Comparison of ENCODE assay signal across 21 mouse cellular contexts in genomic region chr11:27184035-27184434, GRCm38 (mm10).
DNase-seq lines count a peak whose midpoint lies in the region; ATAC-seq and TF ChIP-seq lines count a peak whose summit lies in the region.
"Had no signal": no experiment of that assay in that cellular context is flagged by ENCODE, and none has a peak within 500 bp of the region (broad histone marks: within the 10 kb centered on the region; RNA-seq: fewer than 3 reads in every experiment).

No protein-coding gene starts in this region.

- no peaks in the 10 kb centered on the region for H3K27me3 ChIP-seq in hindbrain, postnatal 0 days (ENCODE audit: insufficient read depth, low read length)
- H3K27me3 ChIP-seq in hindbrain, embryonic 13.5 days, result no peaks in the 10 kb centered on the region
- no peaks in the 10 kb centered on the region for H3K27me3 ChIP-seq in midbrain, embryonic 14.5 days (ENCODE audit: control insufficient read depth, insufficient read depth, low read length)
- H3K27me3 ChIP-seq in midbrain, embryonic 11.5 days (ENCODE audit: control insufficient read depth, insufficient read depth, low read length), result no peaks in the 10 kb centered on the region
- H3K27me3 ChIP-seq in CH12.LX (replicated peaks), result no peaks in the 10 kb centered on the region
- H3K27me3 ChIP-seq: hindbrain, embryonic 12.5 days; intestine, embryonic 15.5 days had no signal

- no peak overlapping the region for H3K9ac ChIP-seq in hindbrain, postnatal 0 days (replicated peaks; ENCODE audit: low read length)
- no peak overlapping the region for H3K9ac ChIP-seq in hindbrain, embryonic 13.5 days
- H3K9ac ChIP-seq in midbrain, embryonic 14.5 days (replicated peaks; ENCODE audit: low read length), result no peak overlapping the region
- no peak overlapping the region for H3K9ac ChIP-seq in midbrain, embryonic 11.5 days (ENCODE audit: low read length)
- no peak overlapping the region for H3K9ac ChIP-seq in CH12.LX (ENCODE audit: insufficient read depth, low read depth)
- H3K9ac ChIP-seq: hindbrain, embryonic 12.5 days; intestine, embryonic 15.5 days had no signal

- no peak for ATAC-seq in hindbrain, postnatal 0 days
- no peak for ATAC-seq in hindbrain, embryonic 13.5 days (ENCODE audit: low FRiP score)
- no peak for ATAC-seq in midbrain, embryonic 14.5 days (ENCODE audit: low FRiP score, low TSS enrichment)
- ATAC-seq in midbrain, embryonic 11.5 days (ENCODE audit: low FRiP score), result no peak
- ATAC-seq: CD4-positive, CD25-positive, alpha-beta regulatory T cell, adult 4 months; forebrain, embryonic 16.5 days; intestine, embryonic 15.5 days had no signal

- H3K36me3 ChIP-seq in hindbrain, postnatal 0 days (ENCODE audit: insufficient read depth, low read length), result no peaks in the 10 kb centered on the region
- no peaks in the 10 kb centered on the region for H3K36me3 ChIP-seq in hindbrain, embryonic 13.5 days
- no peaks in the 10 kb centered on the region for H3K36me3 ChIP-seq in midbrain, embryonic 14.5 days (ENCODE audit: control insufficient read depth, insufficient read depth, low read length)
- no peaks in the 10 kb centered on the region for H3K36me3 ChIP-seq in midbrain, embryonic 11.5 days (ENCODE audit: control insufficient read depth, insufficient read depth, low read length)
- H3K36me3 ChIP-seq in CH12.LX (replicated peaks in 1 of 2; ENCODE audit: control insufficient read depth in 1 of 2, insufficient read depth in 1 of 2, low read length in 1 of 2), result no peaks in the 10 kb centered on the region
- H3K36me3 ChIP-seq: heart, embryonic 10.5 days; hindbrain, embryonic 12.5 days; intestine, embryonic 15.5 days had no signal

- no peaks in the 10 kb centered on the region for H3K4me1 ChIP-seq in hindbrain, postnatal 0 days (ENCODE audit: insufficient read depth, low read length)
- H3K4me1 ChIP-seq in hindbrain, embryonic 13.5 days (replicated peaks), result no peaks in the 10 kb centered on the region
- H3K4me1 ChIP-seq in midbrain, embryonic 14.5 days (ENCODE audit: control insufficient read depth, insufficient read depth, low read length), result no peaks in the 10 kb centered on the region
- H3K4me1 ChIP-seq in midbrain, embryonic 11.5 days (ENCODE audit: control insufficient read depth, insufficient read depth, low read length), result no peaks in the 10 kb centered on the region
- H3K4me1 ChIP-seq in CH12.LX (ENCODE audit: control insufficient read depth in 1 of 2, insufficient read depth in 2 of 2), result peaks cover 0 to 4% of the 10 kb centered on the region in 2 experiments; a peak in 2 of 4 replicates
- H3K4me1 ChIP-seq: heart, embryonic 10.5 days; hindbrain, embryonic 12.5 days; intestine, embryonic 15.5 days had no signal

- TF ChIP-seq CTCF in hindbrain, postnatal 0 days (IDR thresholded peaks at IDR 0.05; ENCODE audit: low read depth), result peak; percentile 11; the same call in 1 of the 2 replicates
- TF ChIP-seq CTCF in CH12.LX (conservative IDR thresholded peaks at IDR 0.05 in 1 of 2, IDR thresholded peaks at IDR 0.05 in 1 of 2; ENCODE audit: low read depth in 2 of 2, low read length in 2 of 2), result peak in 1 of 2 experiments; percentile 60; a peak in 2 of 4 replicates
- TF ChIP-seq CTCF in brain, embryonic 14.5 days (IDR thresholded peaks at IDR 0.05; ENCODE audit: borderline replicate concordance, extremely low read depth, insufficient read depth, insufficient read length), result no peak

- 58% methylated on average over 2 of the region's 2 CpGs for WGBS in hindbrain, postnatal 0 days
- WGBS in hindbrain, embryonic 13.5 days, result 80% methylated on average over 2 of the region's 2 CpGs
- 81% methylated on average over 2 of the region's 2 CpGs for WGBS in midbrain, embryonic 14.5 days
- 87% methylated on average over 2 of the region's 2 CpGs for WGBS in midbrain, embryonic 11.5 days

- no peak overlapping the region for H3K4me3 ChIP-seq in hindbrain, postnatal 0 days (ENCODE audit: low read length)
- H3K4me3 ChIP-seq in hindbrain, embryonic 13.5 days, result no peak overlapping the region
- H3K4me3 ChIP-seq in midbrain, embryonic 14.5 days (replicated peaks; ENCODE audit: low read depth, low read length), result no peak overlapping the region
- no peak overlapping the region for H3K4me3 ChIP-seq in midbrain, embryonic 11.5 days (ENCODE audit: low read depth, low read length)
- H3K4me3 ChIP-seq in CH12.LX (replicated peaks in 1 of 3; ENCODE audit: low read depth in 2 of 3, low read length in 2 of 3, poor library complexity in 1 of 3), result no peak overlapping the region
- H3K4me3 ChIP-seq: heart, embryonic 10.5 days; hindbrain, embryonic 12.5 days; intestine, embryonic 15.5 days had no signal

- TF ChIP-seq RAD21 in CH12.LX (IDR thresholded peaks at IDR 0.05; ENCODE audit: low read depth, low read length), result peak; percentile 65

- no peak overlapping the region for H3K27ac ChIP-seq in hindbrain, postnatal 0 days
- no peak overlapping the region for H3K27ac ChIP-seq in hindbrain, embryonic 13.5 days
- no peak overlapping the region for H3K27ac ChIP-seq in midbrain, embryonic 14.5 days (replicated peaks; ENCODE audit: low read depth, low read length)
- H3K27ac ChIP-seq in midbrain, embryonic 11.5 days (ENCODE audit: low read depth, low read length), result no peak overlapping the region
- H3K27ac ChIP-seq in CH12.LX (ENCODE audit: insufficient read depth, low read depth), result no peak overlapping the region
- H3K27ac ChIP-seq: heart, embryonic 10.5 days; hindbrain, embryonic 12.5 days; intestine, embryonic 15.5 days had no signal

- dilution Hi-C loops in CH12.LX (cut with MboI; ENCODE audit: extremely low pct_ligation_motif_present, extremely low pct_unique_long_range_greater_than_20kb, low sequenced_read_pairs), result no loop called here

- H3K4me2 ChIP-seq in hindbrain, postnatal 0 days (ENCODE audit: low read depth, low read length), result no peak overlapping the region
- H3K4me2 ChIP-seq in hindbrain, embryonic 13.5 days, result no peak overlapping the region
- no peak overlapping the region for H3K4me2 ChIP-seq in midbrain, embryonic 14.5 days (ENCODE audit: low read length)
- no peak overlapping the region for H3K4me2 ChIP-seq in midbrain, embryonic 11.5 days
- H3K4me2 ChIP-seq in CH12.LX (ENCODE audit: insufficient read depth, low read depth, poor library complexity, severe bottlenecking), result no peak overlapping the region
- H3K4me2 ChIP-seq: hindbrain, embryonic 12.5 days; intestine, embryonic 15.5 days had no signal

- TF ChIP-seq POLR2A in CH12.LX (IDR thresholded peaks at IDR 0.05; ENCODE audit: low read depth, low read length), result no peak
- no peak for TF ChIP-seq POLR2A in brain, embryonic 14.5 days (IDR thresholded peaks at IDR 0.05; ENCODE audit: borderline replicate concordance, extremely low read depth, insufficient read depth, insufficient read length, poor library complexity, severe bottlenecking)

- peak; percentile 23 for DNase-seq in hindbrain, postnatal 0 days (ENCODE audit: low spot score)
- DNase-seq in midbrain, embryonic 14.5 days, result peak; percentile 9
- no peak for DNase-seq in midbrain, embryonic 11.5 days (ENCODE audit: low spot score, missing footprints)
- peak; percentile 27 for DNase-seq in CH12.LX (ENCODE audit: extremely low read depth)
- peak; percentile 30 for DNase-seq in brain, embryonic 14.5 days (ENCODE audit: low read depth)
- no peak for DNase-seq in kidney, adult 8-10 months
- DNase-seq: adrenal gland, postnatal 10 days; B cell, adult 2 months; cerebellum, adult 18-20 months; cerebellum, adult 9-11 months; cerebellum, postnatal 36 days; gastrocnemius, postnatal 36 days; heart, adult 11 months; heart, postnatal 10 days; heart, postnatal 4 days had no signal

- no peaks in the 10 kb centered on the region for H3K79me2 ChIP-seq in CH12.LX (replicated peaks; ENCODE audit: control insufficient read depth, extremely low read depth, insufficient read depth, poor library complexity, severe bottlenecking)

- no peaks in the 10 kb centered on the region for H3K9me3 ChIP-seq in hindbrain, postnatal 0 days (ENCODE audit: low read length)
- no peaks in the 10 kb centered on the region for H3K9me3 ChIP-seq in hindbrain, embryonic 13.5 days
- no peaks in the 10 kb centered on the region for H3K9me3 ChIP-seq in midbrain, embryonic 14.5 days (ENCODE audit: control insufficient read depth, low read length)
- H3K9me3 ChIP-seq in midbrain, embryonic 11.5 days (ENCODE audit: control insufficient read depth, low read length), result no peaks in the 10 kb centered on the region
- H3K9me3 ChIP-seq in CH12.LX (replicated peaks; ENCODE audit: low read length), result no peaks in the 10 kb centered on the region
- H3K9me3 ChIP-seq: heart, embryonic 10.5 days; hindbrain, embryonic 12.5 days; intestine, embryonic 15.5 days had no signal

- in situ Hi-C loops in CH12.LX (cut with MboI; ENCODE audit: low pct_ligation_motif_present, low pct_unique_long_range_greater_than_20kb, low sequenced_read_pairs), result no loop called here

- no peak for TF ChIP-seq EP300 in CH12.LX (IDR thresholded peaks at IDR 0.05; ENCODE audit: low read length)

TF ChIP-seq in CH12.LX, 34 proteins besides CTCF, POLR2A, EP300 and RAD21:
- TF ChIP-seq SMC3 (IDR thresholded peaks at IDR 0.05; ENCODE audit: low read depth, low read length) (peak; percentile 50), MXI1 (IDR thresholded peaks at IDR 0.05; ENCODE audit: low read depth, low read length) (no peak), ELF1 (IDR thresholded peaks at IDR 0.05; ENCODE audit: low read depth, low read length) (no peak), RCOR1 (conservative IDR thresholded peaks at IDR 0.05; ENCODE audit: low read depth, low read length) (no peak)

Comparison
In these comparisons a context has a peak if more than half of its experiments do, and no peak if none do; other contexts are left out.
1. DNase-seq: peak in hindbrain, postnatal 0 days (single experiment), midbrain, embryonic 14.5 days (single experiment), CH12.LX (single experiment) and brain, embryonic 14.5 days (single experiment); none in midbrain, embryonic 11.5 days (single experiment) and kidney, adult 8-10 months (0 of 2).